Mouse (Mus musculus) bone marrow macrophage, adult 2 months (primary cell): ENCODE results near the gene Gtf2i.

ENCODE experiments used
- CTCF ChIP-seq: IDR thresholded peaks from 2 replicates; pipeline ENCODE4 v1.5.1; 2012; ENCODE audit warnings: low read depth, mild to moderate bottlenecking, low read length, moderate library complexity
- POLR2A ChIP-seq: IDR thresholded peaks from 2 replicates; pipeline ENCODE4 v1.6.1; 2012; ENCODE audit warnings: mild to moderate bottlenecking, low read depth, low read length, borderline replicate concordance

- TF ChIP-seq POLR2A: no peak
- TF ChIP-seq CTCF: no peak
Observed at GRCm38 (mm10) chr5:134311894-134312411, 2.6 kb downstream of the Gtf2i start.
